Mouse (Mus musculus): Measurements from ENCODE around the gene Metrn.
"Not testable (repeated sequence)": the region's sequence is repeated elsewhere in the genome, so short reads cannot be mapped to it uniquely, and the experiment has no call there.

Metrn gene

DNA sequence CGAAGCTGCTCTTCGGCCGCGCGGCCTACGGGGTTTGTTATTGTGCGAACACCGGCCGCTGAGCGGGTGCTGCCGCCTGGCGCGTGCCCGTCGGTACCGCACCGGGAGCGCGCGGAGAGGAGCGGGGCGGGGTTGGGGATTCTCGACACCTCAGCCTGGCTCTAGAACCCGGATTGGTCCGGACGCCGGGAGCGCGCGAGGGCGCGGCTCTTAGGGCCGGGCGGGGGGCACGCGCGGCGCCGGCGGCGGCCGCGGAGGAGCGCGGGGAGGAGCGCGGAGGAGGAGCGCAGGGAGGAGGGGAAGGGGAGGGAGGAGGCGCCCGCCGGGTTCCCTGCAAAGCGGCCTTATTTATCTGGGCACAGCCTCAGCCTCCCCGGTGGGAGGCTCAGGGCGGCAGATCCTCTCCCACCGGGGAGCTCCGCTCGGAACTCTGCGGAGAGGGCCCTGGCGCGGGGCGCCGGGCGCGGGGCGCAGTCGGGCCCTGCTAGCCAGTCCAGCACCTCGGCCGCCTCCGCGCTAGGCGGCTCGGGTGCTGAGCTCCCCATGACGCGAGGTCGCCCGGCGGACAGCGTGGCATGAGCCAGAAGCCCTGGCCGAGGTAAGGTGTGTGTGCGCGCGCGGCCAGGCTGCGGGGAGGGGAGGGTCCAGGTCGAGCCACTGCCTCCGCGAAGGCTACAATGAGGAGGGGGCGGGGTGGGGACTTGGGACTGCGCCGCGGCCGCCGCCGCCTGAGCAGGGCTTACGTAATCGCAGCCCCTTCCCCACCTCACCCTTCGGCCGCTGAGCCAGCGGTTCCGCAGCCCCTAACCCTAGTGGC is 12.1 kb upstream of the Metrn start, which contains the start of gene Fbxl16:
TSS of gene Fbxl16 (plus strand) at position 297 of the 817 bp plus-strand sequence.
- peak; percentile 62 to 66 for DNase-seq (ENCODE audit: low spot score in 2 of 2)

DNA sequence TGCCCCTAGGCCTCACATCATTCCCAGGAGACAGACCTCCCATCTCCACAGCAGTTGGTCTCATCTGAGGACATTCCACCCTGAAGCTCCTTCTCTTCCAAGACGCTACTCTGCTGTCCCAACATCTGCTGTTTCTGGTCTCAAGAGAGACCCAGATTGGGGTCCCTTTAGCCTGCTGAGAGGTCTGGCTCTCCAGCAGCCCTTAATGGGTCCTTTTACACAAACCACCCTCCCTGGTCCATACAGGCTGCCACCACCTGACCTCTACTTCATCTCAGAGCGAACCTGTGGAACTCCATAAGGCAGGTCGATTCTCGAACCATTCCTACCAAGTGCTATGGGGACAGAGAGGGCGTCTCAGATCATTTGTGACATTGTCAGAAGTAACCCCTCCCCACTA is 11.1 kb upstream of the Metrn start:
- DNase-seq (ENCODE audit: low spot score in 2 of 2): no peak

DNA sequence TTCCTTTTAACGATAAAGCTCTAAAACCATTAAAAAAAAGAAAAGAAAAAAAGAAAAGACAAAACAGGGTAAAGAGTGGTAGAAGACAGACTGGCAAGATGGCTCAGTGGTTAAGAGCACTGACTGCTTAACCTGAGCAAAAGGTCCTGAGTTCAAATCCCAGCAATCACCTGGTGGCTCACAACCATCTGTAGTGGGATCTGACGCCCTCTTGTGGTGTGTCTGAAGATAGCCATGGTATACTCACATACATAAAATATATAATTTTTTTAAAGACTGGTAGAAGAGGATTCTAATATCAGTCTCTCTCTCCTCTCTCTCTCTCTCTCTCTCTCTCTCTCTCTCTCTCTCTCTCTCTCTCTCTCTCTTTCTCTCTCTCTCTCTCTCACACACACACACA is 10.5 kb upstream of the Metrn start:
- not testable (repeated sequence) for DNase-seq (ENCODE audit: low spot score in 2 of 2)

DNA sequence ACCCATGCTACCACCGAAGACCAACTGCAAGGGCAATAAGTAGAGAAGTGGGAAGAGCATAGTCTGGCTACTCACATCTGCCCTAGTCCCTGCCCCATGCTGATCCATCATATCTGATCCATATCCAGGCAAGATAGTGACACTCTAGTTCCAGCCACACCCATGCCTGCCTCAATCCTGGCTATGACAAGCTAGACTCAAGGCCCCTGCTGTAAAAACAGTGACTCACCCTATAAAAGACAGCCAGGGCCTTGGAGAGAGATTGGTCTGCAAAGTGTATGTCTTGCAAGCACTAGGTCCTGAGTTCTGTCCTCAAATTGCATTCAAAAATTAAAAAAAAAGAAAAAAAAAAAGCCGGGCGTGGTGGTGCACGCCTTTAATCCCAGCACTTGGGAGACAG is 9.6 kb upstream of the Metrn start:
- DNase-seq (ENCODE audit: low spot score in 2 of 2): no peak

DNA sequence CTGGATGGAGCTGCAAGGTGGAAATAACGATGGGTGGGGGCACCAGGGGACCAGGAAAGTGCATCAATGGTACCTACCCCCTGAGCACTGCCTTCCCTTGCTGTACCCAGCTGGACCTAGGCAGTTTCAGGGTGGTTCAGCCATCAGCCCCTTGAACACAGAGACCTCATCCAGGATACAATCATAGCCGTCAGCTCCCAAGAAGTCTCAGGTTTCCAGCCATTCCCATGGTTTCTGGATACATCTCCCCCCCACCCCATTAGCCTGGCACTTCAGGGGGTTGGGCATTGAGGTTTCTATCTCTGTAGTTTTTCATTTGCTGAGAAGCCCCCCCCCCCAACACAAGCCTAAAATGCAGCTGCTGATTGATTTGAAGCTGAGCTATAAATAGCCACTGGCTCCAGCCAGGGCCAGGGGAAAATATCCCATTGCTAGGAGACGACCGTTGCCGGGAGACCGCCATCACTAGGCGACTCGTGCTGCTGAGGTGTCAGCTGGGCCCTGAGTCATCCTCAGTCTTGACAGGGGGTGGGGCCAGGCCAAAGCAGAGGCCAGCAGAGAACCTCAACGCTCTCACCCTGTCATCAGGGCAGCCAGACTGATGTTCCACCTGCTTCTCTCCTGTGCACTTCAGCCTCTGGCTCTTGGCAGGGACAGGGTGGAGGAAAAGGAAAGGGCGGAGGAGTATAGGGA is 6.0 kb upstream of the Metrn start:
- DNase-seq (ENCODE audit: low spot score in 2 of 2): peak in 1 of 2 experiments; percentile 70

DNA sequence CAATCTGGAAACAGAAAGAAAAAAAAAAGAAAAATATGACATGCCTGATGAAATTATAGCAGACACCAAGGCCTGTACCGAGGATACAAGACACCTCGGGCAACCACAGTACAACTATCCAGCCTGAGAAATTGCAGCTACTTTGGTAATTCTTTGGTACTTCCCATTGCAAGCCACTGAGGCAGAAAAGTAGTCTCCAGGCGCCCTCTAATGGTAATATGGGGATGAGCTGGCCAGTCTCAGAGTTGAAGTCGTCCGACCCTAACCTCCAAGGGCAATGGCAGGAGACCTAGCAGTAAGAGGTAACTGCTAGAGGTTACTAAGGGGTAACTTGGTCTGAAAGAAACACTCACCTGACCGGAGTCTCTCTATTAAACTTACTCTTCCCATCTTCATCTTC is 4.1 kb upstream of the Metrn start:
- DNase-seq (ENCODE audit: low spot score in 2 of 2): peak; percentile 59 to 77

DNA sequence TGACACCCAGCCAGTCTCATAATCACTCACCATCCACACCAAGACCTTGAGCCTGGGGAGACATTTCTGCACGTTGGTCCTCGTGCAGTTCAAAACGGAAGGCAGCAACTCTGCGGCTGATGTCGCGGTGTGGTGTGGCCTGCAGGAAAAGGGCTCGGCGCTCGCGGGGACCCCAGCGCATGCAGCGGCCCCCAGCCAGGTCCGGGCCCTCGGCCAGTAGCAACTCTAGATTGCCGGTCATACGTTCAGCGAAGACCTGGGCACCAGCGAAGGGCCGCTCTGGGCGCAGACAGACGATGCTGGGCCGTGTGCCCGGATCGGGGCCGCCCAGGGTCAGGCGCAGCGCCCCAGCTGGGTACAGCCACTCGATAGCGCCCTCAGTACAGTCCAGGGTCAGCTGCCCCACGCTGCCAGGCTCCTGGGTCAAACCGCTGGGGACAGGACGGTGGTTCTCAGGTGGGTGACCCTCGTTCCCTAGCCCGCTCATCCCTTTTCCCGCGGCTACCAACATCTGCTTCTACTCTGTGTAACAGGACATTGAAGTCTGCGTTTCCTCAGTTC is 645 bp downstream of the Metrn start:
- peak; percentile 34 to 37 for DNase-seq (ENCODE audit: low spot score in 2 of 2)

DNA sequence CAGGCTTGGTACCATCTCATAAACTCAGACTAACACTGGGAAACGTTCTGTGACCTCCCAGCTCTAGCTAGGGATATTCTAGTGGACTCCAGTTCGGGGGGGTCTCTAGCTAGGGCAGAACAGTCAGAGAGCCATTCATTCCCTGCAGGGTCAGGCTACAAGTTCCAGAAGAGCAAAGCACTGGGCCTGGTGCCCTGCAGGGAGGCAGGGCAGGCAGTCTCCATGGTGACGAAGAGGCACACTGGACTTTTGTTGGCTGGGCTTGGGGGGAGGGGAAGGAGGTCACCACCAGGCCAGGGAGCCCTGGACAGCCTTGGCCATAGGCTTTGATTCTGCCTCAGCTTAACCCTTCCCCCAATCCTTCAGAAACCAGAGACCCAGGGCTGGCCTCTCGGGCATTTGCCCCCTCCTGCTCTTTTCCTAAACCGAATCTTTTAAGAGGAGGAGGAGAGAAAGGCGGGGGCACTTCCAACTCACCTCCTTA is 1.3 kb downstream of the Metrn start, which contains the start of gene AC134908.4:
TSS of gene AC134908.4 (minus strand) at position 51 of the 484 bp plus-strand sequence.
- peak in 1 of 2 experiments; percentile 21 for DNase-seq (ENCODE audit: low spot score in 2 of 2)

DNA sequence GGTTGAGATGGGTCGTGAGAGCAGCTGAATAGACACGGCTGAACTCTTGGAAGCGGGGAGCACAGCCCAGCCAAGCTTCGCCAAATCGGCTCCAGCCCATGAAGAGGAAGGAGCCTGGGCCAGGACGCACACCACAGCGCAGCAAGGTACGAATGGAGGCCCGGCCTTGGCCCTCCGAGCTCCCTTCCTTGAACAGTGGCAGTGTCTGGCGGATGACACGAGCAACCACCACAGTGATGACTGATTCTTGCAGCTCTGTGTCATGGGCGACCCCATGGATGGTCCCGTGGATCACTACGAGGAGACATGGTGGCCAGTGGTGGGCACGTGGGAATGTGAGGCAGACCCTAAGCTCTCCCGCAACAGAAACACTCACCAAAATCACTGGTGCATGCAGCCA is 1.9 kb downstream of the Metrn start:
- DNase-seq (ENCODE audit: low spot score in 2 of 2): no peak

DNA sequence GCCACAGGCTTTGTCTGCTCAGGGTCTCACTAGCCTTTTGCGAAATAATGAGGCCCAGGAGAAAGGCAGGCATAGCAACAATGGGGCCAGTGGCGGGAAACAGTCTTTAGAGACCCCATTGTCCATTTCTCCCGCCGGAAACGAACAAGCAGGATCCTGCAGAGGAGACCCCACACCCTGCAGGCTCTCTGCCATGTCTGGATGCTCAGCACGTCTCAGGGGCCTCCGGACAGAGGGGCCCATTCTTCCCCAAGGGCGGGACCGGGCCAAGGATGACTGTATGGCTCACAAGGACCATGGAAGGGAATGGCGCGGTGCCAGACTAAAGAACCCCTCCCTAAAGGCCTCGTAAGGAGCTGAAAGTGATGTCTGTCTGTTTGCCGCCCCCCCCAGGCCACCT is 2.7 kb downstream of the Metrn start:
- no peak for DNase-seq (ENCODE audit: low spot score in 2 of 2)

DNA sequence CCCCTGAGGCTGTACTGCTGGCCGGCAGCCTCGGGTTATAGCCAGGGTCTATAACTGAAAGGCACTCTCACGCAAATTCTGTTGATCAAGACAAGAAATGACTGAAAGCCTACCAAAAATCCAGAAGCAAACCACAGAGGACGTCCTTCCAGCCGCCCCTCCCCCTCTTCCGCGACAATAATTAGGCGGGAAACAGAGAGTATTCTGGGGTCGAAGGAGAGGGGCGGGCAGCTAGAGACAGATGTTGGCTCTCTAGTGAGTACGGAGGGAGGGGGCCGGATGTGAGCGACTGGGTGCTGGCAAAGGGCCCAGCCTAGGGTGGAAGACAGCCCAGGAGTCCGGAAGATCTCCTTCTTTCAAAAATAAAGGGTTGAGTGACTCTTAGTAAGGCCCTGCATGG is 4.3 kb downstream of the Metrn start, which contains the start of gene Fam173a:
TSS of gene Fam173a (minus strand) at position 287 of the 400 bp plus-strand sequence.
- peak; percentile 81 to 89 for DNase-seq (ENCODE audit: low spot score in 2 of 2)

DNA sequence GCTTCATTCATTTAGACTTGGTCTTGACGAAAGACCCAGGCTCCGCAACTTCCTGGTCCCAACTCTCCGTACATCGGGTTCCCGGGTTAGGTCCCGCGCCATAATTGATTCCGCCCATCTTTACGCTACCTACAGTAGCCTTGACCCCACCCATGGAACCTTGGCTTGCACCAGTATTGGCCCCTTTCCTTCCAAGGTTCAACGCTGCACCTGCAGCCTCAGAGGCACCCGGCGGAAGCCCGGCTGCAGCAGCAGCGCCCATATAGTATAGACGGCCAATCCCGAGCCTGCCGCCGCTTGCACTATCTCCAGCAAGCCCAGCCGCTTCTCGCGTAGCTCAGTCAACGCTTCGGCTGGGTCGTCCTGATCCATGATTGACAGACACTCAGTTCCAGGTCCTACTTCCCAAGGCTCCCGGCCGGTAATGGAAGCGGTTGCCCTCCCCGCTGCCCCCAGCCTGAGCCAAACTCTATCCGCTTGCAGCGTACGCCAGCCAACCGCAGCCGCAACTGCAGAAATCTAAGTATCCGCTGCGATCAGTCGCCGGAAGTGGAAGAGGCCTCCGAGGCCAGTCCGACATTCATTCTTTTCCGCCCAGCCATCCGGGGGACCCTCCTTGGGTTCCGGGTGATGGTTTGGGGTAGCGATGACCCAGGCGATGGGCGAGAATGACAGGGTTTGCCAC is 5.0 kb downstream of the Metrn start:
- peak; percentile 82 to 83 for DNase-seq (ENCODE audit: low spot score in 2 of 2)

DNA sequence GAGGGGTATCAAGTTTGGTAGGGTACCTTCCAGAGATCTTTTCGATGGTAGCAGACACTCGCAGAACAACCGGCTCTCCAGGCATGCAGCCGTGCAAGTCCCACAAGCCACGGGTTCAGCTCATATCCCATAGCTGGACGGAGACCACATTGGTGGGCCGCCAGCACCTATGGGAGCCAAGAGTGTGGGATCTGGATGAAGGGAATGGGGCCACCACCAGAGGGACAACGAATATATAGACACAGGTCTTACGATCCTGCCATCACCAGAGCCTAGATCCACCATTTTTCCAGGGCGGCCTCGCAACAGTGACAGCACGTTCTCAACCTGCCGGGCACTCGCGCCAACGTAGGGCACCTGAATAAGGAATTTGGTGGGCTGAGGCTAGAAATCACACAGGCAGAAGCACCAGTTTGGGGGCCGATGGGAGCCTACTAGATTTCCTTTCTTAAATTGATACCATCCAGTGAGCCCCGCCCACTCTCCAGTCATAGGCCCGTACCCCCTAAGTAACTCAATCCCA is 5.6 kb downstream of the Metrn start:
- DNase-seq (ENCODE audit: low spot score in 2 of 2): no peak

DNA sequence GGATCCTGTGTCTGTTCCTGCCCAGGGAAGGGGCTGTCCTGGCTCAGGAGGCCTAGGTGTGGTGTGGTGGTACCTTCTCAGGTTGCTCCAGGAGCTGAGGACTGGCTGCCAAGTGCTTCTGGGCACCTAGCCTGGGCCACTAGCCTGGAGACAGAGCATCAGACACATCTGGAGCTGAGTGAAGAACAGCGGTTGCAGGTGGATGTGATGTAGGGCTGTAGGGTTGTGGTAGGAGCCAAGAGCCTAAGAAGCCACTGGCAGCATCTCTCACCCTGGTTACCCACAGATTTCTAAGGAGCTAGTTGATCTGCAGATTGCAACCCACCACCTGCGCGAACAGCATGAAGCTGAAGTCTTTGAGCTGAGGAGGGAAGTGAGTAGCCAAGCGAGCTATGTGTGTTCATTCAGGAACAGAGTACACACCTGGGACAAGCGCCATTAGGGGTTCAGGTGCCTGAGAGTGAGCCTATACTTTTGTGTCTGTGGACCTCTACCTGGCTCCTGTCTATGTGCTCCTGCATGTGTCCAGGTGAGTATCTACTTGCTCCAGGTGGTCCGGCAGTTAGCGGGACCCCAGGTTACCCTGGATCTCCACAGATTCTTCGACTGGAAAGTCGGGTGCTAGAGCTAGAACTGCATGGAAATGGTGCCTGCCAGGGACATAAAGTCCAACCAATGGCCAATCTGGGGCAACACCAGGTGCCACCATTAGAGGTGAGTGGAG is 10.0 kb downstream of the Metrn start:
- DNase-seq (ENCODE audit: low spot score in 2 of 2): no peak

DNA sequence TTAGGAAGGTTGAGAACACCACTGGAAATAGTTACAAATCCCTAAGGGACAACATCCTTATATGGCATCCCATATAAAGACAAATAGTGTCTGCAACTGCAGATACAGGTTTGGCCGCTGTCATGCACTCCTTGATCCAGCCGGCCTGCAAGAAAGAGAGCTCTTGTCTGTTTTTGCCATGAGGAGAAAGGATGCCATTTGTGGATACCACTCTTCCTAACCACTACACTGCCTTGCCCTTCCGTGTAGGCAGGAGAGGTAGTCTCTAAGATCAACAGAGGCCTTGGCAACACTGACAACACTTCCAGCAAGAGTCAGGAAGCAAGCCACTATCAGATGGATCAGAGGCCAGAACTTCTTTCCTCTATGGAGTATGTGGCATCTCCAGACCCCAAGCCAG is 10.7 kb downstream of the Metrn start, which contains the start of gene Ccdc78:
TSS of gene Ccdc78 (plus strand) at position 301 of the 400 bp plus-strand sequence.
- DNase-seq (ENCODE audit: low spot score in 2 of 2): no peak

DNA sequence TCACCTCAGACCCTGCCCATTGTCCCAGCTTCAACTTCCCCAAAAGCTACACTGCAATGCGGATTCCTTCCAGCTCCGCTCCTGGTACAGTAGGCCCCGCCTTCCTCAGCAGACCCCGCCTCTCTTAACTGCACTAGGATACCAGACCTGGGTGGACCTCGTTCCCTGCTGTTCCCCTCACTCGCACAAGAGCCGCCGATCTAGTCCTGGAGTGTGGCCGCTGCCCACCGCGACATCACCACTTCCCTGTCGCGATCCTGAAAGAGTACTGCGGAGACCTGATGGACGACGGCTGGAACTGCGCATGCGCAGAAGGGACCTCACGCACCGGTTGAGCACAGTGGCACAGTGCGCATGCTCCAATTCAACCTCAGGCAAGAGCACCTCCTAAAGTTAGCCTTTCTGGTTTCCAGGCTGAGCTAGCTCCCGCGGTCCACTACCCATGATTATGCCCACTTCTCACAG is 11.6 kb downstream of the Metrn start, which contains the start of gene Haghl:
TSS of gene Haghl (minus strand) at position 393 of the 465 bp plus-strand sequence.
- DNase-seq (ENCODE audit: low spot score in 2 of 2): peak; percentile 95 to 97

DNA sequence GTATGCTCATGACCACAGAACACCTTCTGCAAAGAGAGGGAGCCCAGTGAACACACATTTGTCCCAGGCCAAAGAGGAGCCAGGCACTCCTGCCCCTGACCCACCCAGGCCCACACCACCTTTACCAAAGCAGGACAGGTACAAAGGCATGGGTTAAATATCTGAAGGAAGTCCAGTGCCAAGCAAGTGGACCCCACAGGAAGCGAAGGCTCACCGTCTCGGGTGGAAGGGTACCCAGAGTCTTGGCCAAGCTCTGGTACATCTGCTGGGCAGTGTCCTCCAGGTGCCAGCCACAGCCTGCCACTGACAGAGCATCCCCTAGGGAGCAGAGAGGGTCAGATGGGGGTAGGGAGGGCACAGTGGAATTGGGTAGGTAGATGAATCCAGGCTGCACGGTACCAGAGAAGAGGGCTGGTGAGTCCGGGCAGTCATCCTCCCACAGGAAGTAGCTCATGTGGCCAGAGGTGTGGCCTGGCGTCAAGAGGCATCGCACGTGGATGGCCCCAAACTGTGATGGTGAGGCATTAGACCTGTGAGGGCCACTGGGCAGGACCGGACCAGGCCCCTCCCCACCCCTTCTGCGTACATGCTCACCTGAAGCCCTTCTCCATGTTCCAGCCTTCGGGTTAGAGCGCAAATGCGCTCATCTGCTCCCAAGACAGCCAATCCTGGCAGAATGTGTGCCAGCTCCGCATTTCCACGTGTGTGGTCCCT is 12.9 kb downstream of the Metrn start:
- no peak for DNase-seq (ENCODE audit: low spot score in 2 of 2)

DNA sequence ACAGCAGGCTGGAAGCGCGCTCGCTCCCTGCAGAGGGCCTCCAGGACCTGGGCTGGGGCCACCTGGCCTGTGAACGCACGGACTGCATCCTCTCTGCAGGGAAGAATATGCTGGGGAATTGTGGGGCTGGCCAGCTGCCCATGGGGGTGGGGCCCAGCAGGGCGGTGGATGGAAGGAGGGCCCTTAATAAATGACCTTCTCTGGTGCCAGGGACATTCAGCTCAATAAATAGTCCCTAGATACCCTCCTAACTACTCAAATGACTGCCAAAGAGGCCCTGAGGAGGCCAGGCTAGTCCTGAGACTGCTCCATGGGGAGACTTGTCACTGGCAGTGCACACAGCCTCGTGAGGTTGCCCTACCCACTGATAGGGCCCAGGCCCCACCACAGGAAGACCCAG is 13.8 kb downstream of the Metrn start:
- peak; percentile 50 to 56 for DNase-seq (ENCODE audit: low spot score in 2 of 2)

DNA sequence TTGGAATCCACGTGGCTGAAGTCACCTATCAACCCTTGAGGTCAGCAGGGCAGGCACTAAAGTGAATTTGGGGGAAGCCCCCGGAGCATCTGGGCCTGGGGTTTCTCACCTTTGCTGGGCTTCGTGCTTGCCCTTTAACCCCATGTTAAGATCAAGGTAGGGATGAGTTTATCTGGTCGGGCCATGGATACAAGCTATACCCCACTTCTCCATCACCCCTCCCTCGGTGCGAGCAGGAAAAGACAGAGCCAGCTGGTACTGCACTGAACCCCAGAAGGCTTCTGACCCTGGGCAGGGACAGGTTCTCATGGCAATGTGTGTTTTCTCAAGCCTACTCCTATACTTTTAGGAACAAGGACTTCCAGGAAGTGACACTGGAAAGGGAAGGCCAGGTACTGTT is 15.6 kb downstream of the Metrn start:
- no peak for DNase-seq (ENCODE audit: low spot score in 2 of 2)

DNA sequence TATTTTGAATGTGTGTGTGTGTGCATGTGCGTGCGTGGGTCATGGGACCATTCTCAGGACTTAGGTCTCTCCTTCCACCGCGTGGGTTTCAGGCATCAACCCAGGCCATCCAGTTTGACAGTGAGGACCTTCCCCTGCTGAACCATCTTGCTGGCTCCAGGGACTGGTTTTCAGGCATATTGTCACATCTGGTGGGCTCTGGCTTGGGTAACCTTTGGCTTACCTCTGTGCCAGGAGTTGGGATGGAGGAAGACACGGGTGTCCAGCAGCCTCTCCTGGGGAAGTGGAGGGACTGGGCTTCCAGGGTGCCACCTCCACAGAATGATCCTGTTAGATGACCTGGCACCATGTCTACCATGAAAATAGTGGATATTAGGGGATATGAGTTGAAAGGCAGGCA is 19.0 kb downstream of the Metrn start:
- DNase-seq (ENCODE audit: low spot score in 2 of 2): no peak
